ENCODE assay signal across 9 mouse cellular contexts in genomic region chrX:9273377-9274002, GRCm38 (mm10). TPM values are rescaled to one million over a fixed set of nuclear protein-coding genes. Genes with fewer than 3 reads are reported as not detected.
A peak's percentile ranks its signal among the peaks of the same experiment; 100 is the strongest.
DNase-seq lines count a peak whose midpoint lies in the region; ATAC-seq lines count a peak whose summit lies in the region.
"Had no signal": no experiment of that assay in that cellular context is flagged by ENCODE, and none has a peak within 500 bp of the region (broad histone marks: within the 10 kb centered on the region; RNA-seq: fewer than 3 reads in every experiment).

No protein-coding gene starts in this region.

- H3K27ac ChIP-seq in kidney, embryonic 16.5 days (ENCODE audit: low read length) = no peak overlapping the region
- H3K27ac ChIP-seq in embryonic facial prominence, embryonic 12.5 days = no peak overlapping the region
- no peak overlapping the region for H3K27ac ChIP-seq in intestine, embryonic 15.5 days

- ATAC-seq in kidney, embryonic 16.5 days (ENCODE audit: low FRiP score, low TSS enrichment) = no peak
- no peak for ATAC-seq in embryonic facial prominence, embryonic 12.5 days (ENCODE audit: insufficient number of reproducible peaks, insufficient read depth, low FRiP score, low TSS enrichment)
- no peak for ATAC-seq in intestine, embryonic 15.5 days

- no peak overlapping the region; the same call in 1 of the 2 replicates for H3K9ac ChIP-seq in kidney, embryonic 16.5 days (replicated peaks; ENCODE audit: low read length)
- H3K9ac ChIP-seq in embryonic facial prominence, embryonic 12.5 days = no peak overlapping the region
- H3K9ac ChIP-seq in intestine, embryonic 15.5 days = peak overlapping the region; percentile 44

- 63% methylated on average over 12 of the region's 12 CpGs for WGBS in kidney, embryonic 16.5 days
- WGBS in embryonic facial prominence, embryonic 12.5 days = 59% methylated on average over 12 of the region's 12 CpGs
- WGBS in intestine, embryonic 15.5 days = 55% methylated on average over 12 of the region's 12 CpGs

- H3K27me3 ChIP-seq in kidney, embryonic 16.5 days (ENCODE audit: insufficient read depth, low read length) = no peaks in the 10 kb centered on the region
- H3K27me3 ChIP-seq in embryonic facial prominence, embryonic 12.5 days = no peaks in the 10 kb centered on the region
- H3K27me3 ChIP-seq in intestine, embryonic 15.5 days (replicated peaks) = no peaks in the 10 kb centered on the region

- no peaks in the 10 kb centered on the region for H3K4me1 ChIP-seq in kidney, embryonic 16.5 days (ENCODE audit: insufficient read depth, low read length)
- H3K4me1 ChIP-seq in embryonic facial prominence, embryonic 12.5 days = no peaks in the 10 kb centered on the region
- no peaks in the 10 kb centered on the region for H3K4me1 ChIP-seq in intestine, embryonic 15.5 days (replicated peaks)

- DNase-seq in kidney, postnatal 4 days = no peak
- peak; percentile 23 for DNase-seq in naive thymus-derived CD4-positive, alpha-beta T cell, adult 2 months (ENCODE audit: low read depth)
- DNase-seq in layer of hippocampus, postnatal 25 days (ENCODE audit: extremely low spot score in 1 of 2, low spot score in 1 of 2) = no peak
- no peak for DNase-seq in urinary bladder, postnatal 4 days (ENCODE audit: low spot score in 2 of 2)
- DNase-seq in thymus, postnatal 4 days = no peak

- H3K9me3 ChIP-seq in kidney, embryonic 16.5 days (ENCODE audit: low read length) = no peaks in the 10 kb centered on the region
- no peaks in the 10 kb centered on the region for H3K9me3 ChIP-seq in embryonic facial prominence, embryonic 12.5 days
- H3K9me3 ChIP-seq in intestine, embryonic 15.5 days = no peaks in the 10 kb centered on the region

- H3K4me2 ChIP-seq in kidney, embryonic 16.5 days (replicated peaks; ENCODE audit: low read depth, low read length) = peak overlapping the region; percentile 56
- peak overlapping the region; percentile 48 for H3K4me2 ChIP-seq in embryonic facial prominence, embryonic 12.5 days (replicated peaks)
- peak overlapping the region; percentile 55 for H3K4me2 ChIP-seq in intestine, embryonic 15.5 days (replicated peaks)

- peak overlapping the region; percentile 59 for H3K4me3 ChIP-seq in kidney, embryonic 16.5 days (ENCODE audit: low read length)
- H3K4me3 ChIP-seq in embryonic facial prominence, embryonic 12.5 days = peak overlapping the region; percentile 51
- peak overlapping the region; percentile 52 for H3K4me3 ChIP-seq in intestine, embryonic 15.5 days (replicated peaks)

- H3K36me3 ChIP-seq in kidney, embryonic 16.5 days (ENCODE audit: insufficient read depth, low read length) = no peaks in the 10 kb centered on the region
- H3K36me3 ChIP-seq in embryonic facial prominence, embryonic 12.5 days = no peaks in the 10 kb centered on the region
- no peaks in the 10 kb centered on the region for H3K36me3 ChIP-seq in intestine, embryonic 15.5 days

RNA-seq across cellular contexts. Expression of gene Xk, which starts 0.9 kb away (rescaled TPM):
- polyA plus RNA-seq in kidney, embryonic 16.5 days (2015; fragmentation: Nextera tagmentation; extraction: Ambion mirVana) = 1.2 and 1.3 TPM in 2 replicates
- 2.3 and 2.6 TPM in 2 replicates for polyA plus RNA-seq in embryonic facial prominence, embryonic 12.5 days (2016; fragmentation: Nextera tagmentation; extraction: Ambion mirVana)
- polyA plus RNA-seq in intestine, embryonic 15.5 days (2015; fragmentation: Nextera tagmentation; extraction: Ambion mirVana) = 4.1 and 4.9 TPM in 2 replicates
- 10 to 100 TPM; 12.0 to 15.8 TPM for total RNA-seq in layer of hippocampus, postnatal 25 days (2021)

RNA-seq across cellular contexts. Expression of gene H2al1m, which starts 10.1 kb away (rescaled TPM):
- polyA plus RNA-seq in kidney, embryonic 16.5 days (2015; fragmentation: Nextera tagmentation; extraction: Ambion mirVana) = not detected in 2 replicates
- polyA plus RNA-seq in embryonic facial prominence, embryonic 12.5 days (2016; fragmentation: Nextera tagmentation; extraction: Ambion mirVana) = not detected in 2 replicates
- not detected in 2 replicates for polyA plus RNA-seq in intestine, embryonic 15.5 days (2015; fragmentation: Nextera tagmentation; extraction: Ambion mirVana)
- total RNA-seq in layer of hippocampus, postnatal 25 days (2021) = 1 to 10 TPM in 1 of 2 experiments, not detected in 1; 1.0 TPM

RNA-seq across cellular contexts. Expression of gene Gm14862, which starts 16.8 kb away (rescaled TPM):
- not detected in 2 replicates for polyA plus RNA-seq in kidney, embryonic 16.5 days (2015; fragmentation: Nextera tagmentation; extraction: Ambion mirVana)
- 0.28 TPM in 1 of 2 replicates, not detected in the other for polyA plus RNA-seq in embryonic facial prominence, embryonic 12.5 days (2016; fragmentation: Nextera tagmentation; extraction: Ambion mirVana)
- not detected in 2 replicates for polyA plus RNA-seq in intestine, embryonic 15.5 days (2015; fragmentation: Nextera tagmentation; extraction: Ambion mirVana)
- not detected for total RNA-seq in layer of hippocampus, postnatal 25 days (2021)
- polyA plus RNA-seq: large intestine, adult 2 months had no signal
